Mouse (Mus musculus) layer of hippocampus, postnatal 14 days (tissue): ENCODE measurements around the gene H2-Q7. TPM values are rescaled to one million over a fixed set of nuclear protein-coding genes. Genes with fewer than 3 reads are reported as not detected.
"Not testable (repeated sequence)": the region's sequence is repeated elsewhere in the genome, so short reads cannot be mapped to it uniquely, and the experiment has no call there.

ENCODE experiments used
- DNase-seq, 2 experiments: peaks; one replicate each; pipeline ENCODE4 v3.0.0; 2021 to 2022; ENCODE audit warnings: low spot score in 2 of 2, mixed read lengths in 1 of 2
- long read RNA-seq, 2 experiments: library from polyadenylated mRNA; stranded (forward); transcript quantifications; one replicate each; pipeline ENCODE4 v2.0.0; 2021
- total RNA-seq, 2 experiments: library from RNA; stranded (reverse); gene quantifications; 2 replicates each; pipeline ENCODE4 v1.2.3; 2021

The H2-Q7 gene
- under 1 TPM; 0.41 to 0.43 TPM for total RNA-seq
- long read RNA-seq, experiment 1, result 0 reads
- long read RNA-seq, experiment 2, result 0 reads

DNA sequence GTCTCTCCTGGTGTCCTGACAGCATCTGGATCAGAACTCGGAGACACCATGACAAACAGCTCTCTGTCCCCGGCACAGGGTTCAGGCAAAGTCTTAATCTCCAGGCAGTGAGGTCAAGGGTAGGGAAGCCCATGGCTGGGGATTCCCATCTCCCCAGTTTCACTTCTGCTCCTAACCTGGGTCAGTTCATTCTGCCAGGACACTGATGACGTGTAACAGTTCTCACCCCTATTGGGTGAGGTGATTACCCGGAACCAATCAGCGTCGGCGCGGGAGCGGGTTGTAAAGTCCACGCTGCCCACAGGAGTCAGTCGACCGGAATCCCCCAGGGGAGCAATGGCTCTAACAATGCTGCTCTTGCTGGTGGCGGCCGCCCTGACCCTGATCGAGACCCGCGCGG lies at the start of gene H2-Q7:
TSS of gene H2-Q7 (plus strand) at position 271 of the 400 bp plus-strand sequence.
- DNase-seq, result peak; percentile 58 to 72

- DNase-seq, result not testable (repeated sequence)
Measured at GRCm38 (mm10) chr17:35389796-35390195, 49.2 kb upstream of the H2-Q7 start.

DNA sequence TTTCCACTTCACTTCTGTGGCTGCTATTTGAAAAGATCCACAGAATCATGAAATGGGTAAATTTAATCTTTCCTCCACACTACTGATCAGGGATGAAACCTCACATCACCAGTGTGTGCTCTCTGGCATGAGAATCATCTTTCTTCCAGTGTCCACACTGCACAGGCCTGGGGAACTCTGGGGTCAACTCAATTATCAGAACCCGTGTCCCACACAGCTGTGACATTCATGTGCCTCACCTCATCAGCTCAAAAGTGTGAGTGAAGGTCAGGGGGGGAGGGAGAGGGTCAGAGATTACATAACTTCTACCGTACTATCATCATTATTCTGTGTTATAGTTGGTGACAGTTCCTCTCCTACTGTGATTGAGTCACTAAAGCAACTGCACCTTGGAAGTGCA lies 46.3 kb upstream of the H2-Q7 start:
- DNase-seq, result not testable (repeated sequence)

DNA sequence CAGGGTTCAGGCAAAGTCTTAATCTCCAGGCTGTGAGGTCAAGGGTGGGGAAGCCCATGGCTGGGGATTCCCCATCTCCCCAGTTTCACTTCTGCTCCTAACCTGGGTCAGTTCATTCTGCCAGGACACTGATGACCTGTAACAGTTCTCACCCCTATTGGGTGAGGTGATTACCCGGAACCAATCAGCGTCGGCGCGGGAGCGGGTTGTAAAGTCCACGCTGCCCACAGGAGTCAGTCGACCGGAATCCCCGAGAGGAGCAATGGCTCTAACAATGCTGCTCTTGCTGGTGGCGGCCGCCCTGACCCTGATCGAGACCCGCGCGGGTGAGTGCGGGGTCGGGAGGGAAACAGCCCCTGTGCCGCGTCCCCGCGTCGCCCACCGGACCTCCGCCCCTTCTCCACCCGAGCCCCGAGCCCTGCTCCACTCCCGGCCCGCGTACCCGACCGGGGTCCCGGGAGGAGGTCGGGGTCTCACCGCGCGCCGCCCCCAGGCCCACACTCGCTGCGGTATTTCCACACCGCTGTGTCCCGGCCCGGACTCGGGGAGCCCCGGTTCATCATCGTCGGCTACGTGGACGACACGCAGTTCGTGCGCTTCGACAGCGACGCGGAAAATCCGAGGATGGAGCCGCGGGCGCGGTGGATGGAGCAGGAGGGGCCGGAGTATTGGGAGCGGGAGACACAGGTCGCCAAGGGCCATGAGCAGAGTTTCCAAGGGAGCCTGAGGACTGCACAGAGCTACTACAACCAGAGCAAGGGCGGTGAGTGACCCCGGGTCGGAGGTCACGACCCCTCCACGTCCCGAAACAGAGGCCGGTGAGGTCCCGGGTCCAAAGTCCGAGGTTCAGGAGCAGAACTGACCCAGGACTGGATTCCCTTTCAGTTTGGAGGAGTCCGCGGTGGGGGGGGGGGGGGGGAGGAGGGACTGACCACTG lies 44.8 kb upstream of the H2-Q7 start:
- not testable (repeated sequence) for DNase-seq

DNA sequence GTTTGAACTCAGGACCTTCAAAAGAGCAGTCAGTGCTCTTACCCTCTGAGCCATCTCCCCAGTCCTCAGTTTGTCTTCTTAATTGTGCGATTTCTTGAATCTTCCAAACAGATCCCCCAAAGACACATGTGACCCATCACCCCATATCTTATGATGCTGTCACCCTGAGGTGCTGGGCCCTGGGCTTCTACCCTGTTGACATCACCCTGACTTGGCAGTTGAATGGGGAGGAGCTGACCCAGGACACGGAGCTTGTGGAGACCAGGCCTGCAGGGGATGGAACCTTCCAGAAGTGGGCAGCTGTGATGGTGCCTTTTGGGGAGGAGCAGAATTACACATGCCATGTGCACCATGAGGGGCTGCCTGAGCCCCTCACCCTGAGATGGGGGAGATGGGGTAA lies 42.0 kb upstream of the H2-Q7 start:
- DNase-seq, result not testable (repeated sequence)

- not testable (repeated sequence) for DNase-seq
Measured at GRCm38 (mm10) chr17:35413057-35413456, 25.9 kb upstream of the H2-Q7 start.

DNA sequence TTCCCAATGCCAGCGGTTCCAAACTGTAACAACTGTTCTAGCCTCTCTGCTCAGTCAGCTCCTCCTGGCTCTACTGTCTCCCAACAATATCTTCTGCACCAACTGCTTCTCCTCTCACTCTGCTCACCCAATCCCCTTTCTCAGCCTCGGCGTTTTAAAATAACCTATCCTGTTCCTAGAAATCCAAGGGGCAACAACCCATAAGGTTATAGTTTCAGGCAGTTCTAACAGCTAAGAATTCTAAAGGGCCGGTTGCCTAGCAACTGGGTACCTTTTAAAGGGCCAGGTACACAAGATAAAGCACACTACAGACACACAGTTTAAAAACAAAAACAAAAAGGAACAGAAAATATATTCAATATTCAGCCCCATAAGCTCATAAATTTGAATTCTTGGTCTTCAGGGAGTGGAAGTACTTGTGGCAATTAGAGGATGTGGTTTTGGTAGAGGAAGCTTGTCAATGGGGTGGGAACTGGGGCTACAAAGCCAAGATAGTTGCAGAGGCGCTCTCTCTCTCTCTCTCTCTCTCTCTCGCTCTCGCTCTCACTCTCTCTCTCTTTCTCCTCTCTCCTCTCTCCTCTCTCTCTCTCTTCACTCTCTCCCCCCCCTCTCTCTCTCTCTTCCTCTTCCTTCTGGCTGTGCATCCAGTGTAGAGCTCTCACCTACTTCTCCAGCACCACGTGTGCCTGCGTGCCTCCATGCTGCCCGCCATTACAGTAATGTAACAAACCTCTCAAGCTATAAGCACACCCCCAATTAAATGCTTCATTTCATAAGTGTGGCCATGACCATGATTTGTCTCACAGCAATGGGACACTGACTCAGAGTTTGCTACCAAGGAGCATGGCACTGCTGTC lies 23.5 kb upstream of the H2-Q7 start:
- DNase-seq, result not testable (repeated sequence)

- no peak for DNase-seq
Measured at GRCm38 (mm10) chr17:35418772-35419171, 20.2 kb upstream of the H2-Q7 start.

DNA sequence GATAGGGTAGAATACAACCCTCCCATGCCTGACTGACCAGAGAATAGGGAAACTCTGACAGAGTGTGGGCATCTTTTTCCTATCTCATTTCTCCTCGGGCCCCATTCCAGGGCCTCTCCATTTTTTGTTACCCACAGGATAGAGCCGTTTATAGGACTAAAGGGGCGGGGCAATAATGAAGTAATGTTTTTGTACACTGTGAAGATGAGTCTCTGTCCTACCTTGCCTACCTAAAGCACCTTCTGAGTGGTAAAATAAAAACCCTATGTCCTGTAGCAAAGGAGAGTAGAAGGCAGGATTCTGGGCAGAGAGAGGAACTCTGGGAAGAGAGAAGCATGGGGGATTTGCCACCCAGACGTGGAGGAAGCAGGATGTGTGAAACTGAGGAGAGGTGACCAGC lies 19.4 kb upstream of the H2-Q7 start:
- not testable (repeated sequence) for DNase-seq

DNA sequence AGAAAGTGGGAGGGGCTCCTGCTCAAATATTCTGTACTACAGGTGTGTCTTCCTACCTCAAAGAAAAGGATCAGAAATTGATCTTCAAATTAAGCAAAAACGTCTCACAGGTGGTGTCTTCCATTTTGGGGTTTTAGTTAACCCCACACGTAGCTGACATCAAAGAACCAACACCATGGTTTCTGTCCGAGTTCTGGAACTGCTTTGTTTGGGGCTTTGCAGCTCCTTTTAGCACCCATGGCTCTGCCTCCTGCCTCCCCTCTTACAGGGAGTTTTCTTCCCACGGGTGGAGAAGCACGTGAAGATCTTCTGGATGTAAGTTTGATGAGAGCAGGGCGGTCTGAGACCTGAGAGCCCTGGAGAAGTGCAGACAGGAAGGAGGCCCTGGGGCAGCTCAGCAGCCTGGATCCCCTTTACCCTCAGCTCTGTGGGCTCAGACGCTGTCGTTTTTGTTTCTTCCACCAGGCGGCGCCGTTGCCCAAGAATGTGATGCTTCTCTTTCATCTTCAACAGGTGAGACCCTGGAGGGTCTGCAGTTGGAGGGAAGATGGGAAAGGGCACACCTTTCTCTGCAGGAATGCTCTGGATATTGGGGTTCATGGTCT lies 18.6 kb upstream of the H2-Q7 start:
- DNase-seq, result not testable (repeated sequence)

- DNase-seq, result not testable (repeated sequence)
Measured at GRCm38 (mm10) chr17:35421331-35421730, 17.6 kb upstream of the H2-Q7 start.

GRCm38 (mm10) chr17:35422360-35422759 lies 16.6 kb upstream of the H2-Q7 start:
- not testable (repeated sequence) for DNase-seq

DNA sequence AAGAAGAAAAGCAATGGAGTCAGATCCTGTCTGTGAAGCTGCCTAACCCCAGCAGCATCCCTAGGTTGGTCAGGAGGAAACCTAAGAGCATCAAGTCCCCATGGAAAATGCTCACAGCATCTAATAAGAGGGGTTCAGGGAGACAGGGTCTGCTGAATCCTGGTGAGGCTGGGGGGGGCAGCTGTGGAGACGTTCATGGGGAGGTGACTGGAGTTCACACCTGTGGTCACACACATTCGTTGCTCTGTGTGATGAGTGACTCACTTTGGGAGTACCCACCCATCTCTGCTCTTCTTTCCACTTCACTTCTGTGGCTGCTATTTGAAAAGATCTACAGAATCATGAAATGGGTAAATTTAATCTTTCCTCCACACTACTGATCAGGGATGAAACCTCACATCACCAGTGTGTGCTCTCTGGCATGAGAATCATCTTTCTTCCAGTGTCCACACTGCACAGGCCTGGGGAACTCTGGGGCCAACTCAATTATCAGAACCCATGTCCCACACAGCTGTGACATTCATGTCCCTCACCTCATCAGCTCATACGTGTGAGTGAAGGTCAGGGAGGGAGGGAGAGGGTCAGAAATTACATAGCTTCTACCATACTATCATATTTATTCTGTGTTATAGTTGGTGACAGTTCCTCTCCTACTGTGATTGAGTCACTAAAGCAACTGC lies 15.7 kb upstream of the H2-Q7 start:
- DNase-seq, result not testable (repeated sequence)

DNA sequence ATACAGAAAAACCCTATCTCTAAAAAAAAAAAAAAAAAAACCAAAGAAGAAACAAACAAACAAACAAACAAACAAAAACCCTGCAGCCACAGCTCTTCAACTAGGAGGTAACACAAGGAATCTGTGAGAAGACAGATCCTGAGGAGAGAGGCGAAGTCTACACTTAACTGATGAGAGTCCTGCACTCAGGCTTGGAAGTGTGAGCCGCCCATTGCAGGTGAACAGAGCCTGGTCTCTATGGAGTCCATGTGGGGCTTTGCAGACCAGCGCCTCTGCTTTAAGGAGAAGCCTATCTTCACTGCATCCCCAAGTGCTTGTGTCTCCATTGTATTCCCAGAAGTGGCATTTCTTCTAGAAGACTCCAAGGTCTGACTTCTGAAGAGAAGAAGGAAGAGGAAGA lies 14.8 kb upstream of the H2-Q7 start:
- not testable (repeated sequence) for DNase-seq

DNA sequence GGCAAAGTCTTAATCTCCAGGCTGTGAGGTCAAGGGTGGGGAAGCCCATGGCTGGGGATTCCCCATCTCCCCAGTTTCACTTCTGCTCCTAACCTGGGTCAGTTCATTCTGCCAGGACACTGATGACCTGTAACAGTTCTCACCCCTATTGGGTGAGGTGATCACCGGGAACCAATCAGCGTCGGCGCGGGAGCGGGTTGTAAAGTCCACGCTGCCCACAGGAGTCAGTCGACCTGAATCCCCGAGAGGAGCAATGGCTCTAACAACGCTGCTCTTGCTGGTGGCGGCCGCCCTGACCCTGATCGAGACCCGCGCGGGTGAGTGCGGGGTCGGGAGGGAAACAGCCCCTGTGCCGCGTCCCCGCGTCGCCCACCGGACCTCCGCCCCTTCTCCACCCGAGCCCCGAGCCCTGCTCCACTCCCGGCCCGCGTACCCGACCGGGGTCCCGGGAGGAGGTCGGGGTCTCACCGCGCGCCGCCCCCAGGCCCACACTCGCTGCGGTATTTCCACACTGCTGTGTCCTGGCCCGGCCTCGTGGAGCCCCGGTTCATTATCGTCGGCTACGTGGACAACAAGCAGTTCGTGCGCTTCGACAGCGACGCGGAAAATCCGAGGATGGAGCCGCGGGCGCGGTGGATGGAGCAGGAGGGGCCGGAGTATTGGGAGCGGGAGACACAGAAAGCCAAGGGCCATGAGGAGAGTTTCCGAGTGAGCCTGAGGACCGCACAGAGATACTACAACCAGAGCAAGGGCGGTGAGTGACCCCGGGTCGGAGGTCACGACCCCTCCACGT lies 14.1 kb upstream of the H2-Q7 start, which contains the start of gene H2-Q6:
TSS of gene H2-Q6 (plus strand) at position 227 of the 793 bp plus-strand sequence.
- not testable (repeated sequence) for DNase-seq

- not testable (repeated sequence) for DNase-seq
Measured at GRCm38 (mm10) chr17:35425474-35425873, 13.5 kb upstream of the H2-Q7 start.

GRCm38 (mm10) chr17:35428883-35429282 lies 10.1 kb upstream of the H2-Q7 start:
- not testable (repeated sequence) for DNase-seq

DNA sequence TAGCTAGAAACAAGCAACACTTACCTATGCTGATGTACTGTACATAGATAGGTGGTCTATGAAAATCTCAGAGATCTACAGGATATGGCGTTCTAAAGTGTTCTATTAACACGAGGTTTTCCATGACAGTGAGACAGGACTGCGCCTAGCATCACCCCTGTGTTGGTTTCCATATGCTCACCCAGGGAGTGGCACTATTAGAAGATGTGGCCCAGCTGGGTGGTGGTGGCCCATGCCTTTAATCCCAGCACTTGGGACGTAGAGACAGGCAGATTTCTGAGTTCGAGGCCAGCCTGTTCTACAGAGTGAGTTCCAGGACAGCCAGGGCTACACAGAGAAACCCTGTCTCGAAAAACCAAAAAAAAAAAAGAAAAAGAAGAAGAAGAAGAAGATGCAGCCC lies 8.3 kb upstream of the H2-Q7 start:
- not testable (repeated sequence) for DNase-seq

DNA sequence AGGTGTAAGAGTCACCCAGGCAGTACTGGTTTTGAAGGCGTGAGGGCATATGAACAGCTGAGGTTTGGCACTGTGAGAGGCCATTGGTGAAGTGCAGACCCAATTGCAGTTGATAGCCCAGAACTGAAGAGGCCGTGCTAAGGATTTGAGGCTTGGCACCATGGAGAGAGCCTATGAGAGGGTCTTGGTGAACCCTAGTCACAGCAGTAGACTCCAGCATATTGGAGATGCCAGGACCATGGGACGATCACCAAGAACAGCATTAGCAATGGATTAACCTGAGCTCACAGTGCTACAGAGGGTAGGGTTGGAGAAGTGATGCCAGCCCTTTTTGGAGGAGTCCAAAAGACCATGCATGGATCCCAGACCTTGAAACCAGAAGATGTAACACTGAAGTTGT lies 6.8 kb upstream of the H2-Q7 start:
- DNase-seq, result not testable (repeated sequence)

DNA sequence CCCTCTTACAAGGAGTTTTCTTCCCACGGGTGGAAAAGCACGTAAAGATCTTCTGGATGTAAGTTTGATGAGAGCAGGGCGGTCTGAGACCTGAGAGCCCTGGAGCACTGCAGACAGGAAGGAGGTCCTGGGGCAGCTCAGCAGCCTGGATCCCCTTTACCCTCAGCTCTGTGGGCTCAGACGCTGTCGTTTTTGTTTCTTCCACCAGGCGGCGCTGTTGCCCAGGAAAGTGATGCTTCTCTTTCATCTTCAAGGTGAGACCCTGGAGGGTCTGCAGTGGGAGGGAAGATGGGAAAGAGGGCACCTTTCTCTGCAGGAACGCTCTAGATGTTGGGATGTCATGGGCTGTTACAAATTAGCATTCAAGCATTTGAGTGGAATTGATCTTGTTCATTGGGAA lies 4.1 kb upstream of the H2-Q7 start:
- DNase-seq, result not testable (repeated sequence)
